Mouse (Mus musculus): ENCODE data around the gene Rab13. TPM values are rescaled to one million over a fixed set of nuclear protein-coding genes. Genes with fewer than 3 reads are reported as not detected.

The Rab13 gene
- total RNA-seq (2023): 0.72 to 0.92 TPM in 2 of 4 replicates, not detected in the others

DNA sequence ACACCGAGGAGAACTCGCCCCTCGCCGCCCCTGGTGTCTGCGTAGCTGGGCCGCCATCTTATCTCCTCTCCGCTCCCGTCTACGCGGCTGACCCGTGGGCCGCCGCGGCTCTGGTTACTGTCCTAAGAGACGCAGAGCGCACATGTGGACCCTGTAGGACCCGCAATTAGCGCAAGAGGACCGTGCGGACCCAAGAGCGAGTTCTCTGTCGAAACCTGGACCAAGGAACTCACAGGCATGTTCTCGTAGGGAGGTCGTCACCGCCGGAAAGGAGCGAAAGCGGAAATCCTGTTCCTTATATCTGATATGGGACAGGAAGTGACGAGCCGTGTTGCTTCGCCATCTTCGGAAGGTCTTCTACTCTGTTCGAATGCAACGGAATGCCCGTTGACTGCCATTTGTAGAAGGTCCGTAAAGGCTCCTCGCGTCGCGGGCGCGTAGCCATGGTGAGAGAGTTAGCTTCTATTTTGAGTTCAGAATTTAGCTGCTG, at the start of gene Rab13, which contains the start of gene Rps27:
TSS of gene Rab13 (plus strand) at position 319 of the 490 bp plus-strand sequence.
TSS of gene Rps27 (minus strand) at position 275 of the 490 bp plus-strand sequence.

DNA sequence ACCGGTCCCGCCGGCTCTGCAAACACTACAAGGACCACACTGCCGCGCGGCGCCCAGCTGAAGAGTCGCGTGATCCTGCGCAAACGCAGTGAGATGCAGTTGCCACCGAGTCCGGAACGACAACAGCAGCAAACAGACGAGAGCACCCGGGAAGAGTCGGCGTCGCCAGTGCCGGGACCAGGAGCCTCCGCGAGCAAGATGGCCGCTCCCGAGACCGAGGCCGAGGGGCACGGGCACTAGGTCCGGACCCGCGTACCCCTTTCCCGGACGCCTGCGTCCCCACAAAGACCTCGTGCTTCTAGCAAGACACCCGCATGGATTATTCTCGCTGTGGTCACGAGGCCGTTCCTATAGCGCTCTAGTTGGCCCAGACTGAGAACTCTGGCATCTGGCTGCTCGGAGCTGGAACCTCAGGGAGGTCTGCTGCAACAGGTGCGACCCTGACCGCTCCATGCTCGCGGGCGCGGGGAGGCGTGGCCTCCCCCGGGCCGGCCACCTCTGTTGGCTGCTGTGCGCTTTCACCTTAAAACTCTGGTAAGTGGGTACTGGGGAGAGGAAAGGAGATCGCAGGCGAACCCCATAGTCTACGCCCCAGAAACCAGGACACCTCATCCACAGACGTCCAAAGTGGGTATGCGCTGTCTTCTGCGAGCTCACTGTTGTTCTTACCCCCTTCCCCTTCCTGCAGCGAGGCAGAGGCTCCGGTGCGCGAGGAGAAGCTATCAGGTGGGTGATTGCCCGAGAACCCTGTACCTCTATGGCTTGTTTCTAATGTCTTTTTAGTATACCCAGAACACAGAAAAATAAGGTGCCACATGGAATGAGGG, 18.2 kb downstream of the Rab13 start, which contains the start of gene Jtb:
TSS of gene Jtb (plus strand) at position 91 of the 827 bp plus-strand sequence.

DNA sequence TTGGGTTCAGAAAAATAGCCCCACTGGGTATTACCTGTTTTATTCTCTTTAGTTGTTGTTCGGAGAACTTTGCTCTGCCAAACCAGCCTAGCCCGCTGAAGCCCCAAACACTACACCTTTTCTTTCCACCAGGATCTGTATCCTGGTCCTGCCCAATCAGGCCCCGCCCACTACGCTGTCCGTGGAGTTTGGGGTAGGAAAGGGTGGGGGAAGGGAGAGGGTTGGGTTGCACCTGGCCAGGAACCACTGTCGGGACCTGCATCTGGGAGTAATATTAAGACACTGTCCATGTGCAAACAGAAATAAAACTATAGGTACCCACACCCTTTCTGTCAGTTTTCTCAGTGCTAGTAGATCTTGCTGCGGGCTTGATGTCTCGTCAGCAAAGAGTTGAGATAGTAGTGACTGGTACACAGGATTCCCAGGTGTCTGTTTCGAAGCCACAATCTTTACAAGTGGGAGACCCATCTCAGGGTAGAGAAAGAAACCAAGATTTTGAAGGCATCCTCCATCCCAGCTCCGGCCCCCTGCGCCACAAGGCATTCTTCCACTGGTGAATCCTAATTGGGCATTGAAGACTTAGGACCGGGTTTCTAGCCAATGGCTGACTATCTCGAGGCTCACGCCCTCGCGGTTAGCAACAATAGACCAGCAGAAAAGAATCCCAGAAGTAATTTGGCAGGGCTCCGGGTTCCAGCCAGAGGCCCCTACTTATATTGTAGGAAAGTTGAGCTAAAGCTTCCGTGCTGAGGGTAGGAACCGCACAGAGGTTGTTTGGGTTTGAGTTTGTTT, 29.7 kb downstream of the Rab13 start, which contains the start of gene Creb3l4:
TSS of gene Creb3l4 (minus strand) at position 529 of the 792 bp plus-strand sequence.

DNA sequence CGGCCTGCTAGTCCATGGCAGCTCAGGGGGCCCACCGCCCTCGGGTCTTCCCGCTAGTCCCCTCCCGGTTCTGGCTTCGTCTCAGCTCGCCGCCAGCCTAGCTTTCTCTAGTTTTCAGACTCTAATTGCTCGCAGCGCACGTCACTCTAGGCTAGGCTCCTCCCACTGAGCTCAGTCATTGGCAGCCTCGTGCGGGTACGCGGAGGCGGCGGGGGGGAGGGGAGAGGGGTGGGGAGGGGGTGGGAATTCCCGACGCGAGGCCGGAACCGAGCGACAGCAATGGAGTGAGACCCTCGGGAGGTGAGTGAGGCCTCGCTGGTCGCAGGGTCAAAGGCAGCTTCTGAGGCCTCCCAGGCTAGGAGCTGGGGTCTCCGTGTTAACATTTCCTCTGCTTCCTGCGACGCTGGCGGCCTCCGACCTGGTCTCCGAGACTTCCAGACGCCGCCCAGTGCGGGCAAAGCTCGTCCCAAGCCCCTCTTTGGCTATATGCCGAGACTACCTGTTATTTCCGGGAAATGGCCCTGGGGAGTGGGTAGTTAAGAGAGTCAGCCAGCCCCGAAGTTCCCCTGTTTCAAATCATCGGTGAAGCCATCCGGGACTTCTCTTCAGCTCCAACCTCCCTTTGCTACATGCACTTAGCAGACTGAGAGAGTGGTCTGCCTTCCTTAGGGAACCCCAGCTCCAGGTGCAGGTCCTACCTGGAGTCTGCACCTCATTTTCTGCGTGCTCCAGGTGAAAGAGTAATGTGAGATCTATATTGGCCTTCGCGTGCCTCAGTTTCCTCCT, 34.7 kb downstream of the Rab13 start, which contains the start of gene Slc39a1:
TSS of gene Slc39a1 (plus strand) at position 213 of the 786 bp plus-strand sequence.

GRCm38 (mm10) chr3:90253653-90254418, 40.3 kb downstream of the Rab13 start, which contains the start of gene Crtc2:
TSS of gene Crtc2 (plus strand) at chr3:90254163.

DNA sequence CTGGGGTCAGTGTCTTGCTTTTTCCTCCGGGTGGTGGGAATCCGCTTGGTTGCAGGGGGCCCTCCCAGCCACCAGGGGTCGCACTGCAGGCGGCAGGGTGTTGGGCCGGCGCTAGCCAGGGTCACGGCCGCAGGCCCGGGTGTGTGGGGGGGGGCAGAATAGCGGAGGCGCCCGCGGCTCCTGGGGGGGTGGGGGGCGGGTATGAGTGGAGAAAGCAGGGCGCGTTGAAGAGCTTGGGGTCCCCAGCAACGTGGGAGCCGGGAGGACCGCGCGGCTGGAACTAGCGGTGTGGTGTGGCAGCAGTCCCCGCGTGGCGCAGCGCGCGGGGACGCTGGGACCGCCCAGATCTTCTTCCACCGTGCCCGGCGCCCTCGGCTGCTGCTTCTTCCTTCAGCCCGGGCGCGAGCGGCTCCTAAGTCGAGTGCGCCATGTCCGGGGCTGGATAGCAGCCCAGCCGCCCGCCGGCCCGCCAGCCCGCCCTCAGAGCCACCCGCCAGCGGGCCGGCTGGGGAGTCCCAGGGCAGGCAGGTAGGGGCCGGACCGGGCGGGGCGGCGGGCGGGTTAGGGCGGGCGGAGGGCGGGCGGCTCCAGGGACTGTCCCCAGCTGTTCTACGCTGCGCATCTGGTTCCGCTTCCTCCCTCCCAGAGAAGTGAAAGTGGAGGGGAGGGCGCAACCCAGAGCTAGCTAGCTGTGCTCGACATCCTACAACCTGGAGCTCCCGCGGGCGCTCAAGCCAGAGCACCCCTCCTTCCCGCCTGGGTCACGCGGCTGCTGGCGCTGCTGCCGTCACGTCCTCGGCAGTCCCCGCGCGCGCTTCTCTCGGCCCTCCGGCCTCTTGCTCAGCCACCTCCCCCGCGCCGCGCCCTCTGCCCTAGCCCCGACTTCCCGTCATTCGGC, 51.8 kb downstream of the Rab13 start, which contains the start of gene Dennd4b:
TSS of gene Dennd4b (plus strand) at position 152 of the 898 bp plus-strand sequence.

Other genes starting within 250 kb of the Rab13 start
- 62.2 to 73.9 TPM (median 67.9 TPM) in 4 replicates for gene Hax1, start 214.9 kb upstream of the Rab13 start, total RNA-seq (2023)
- gene 4933434E20Rik, start 162.1 kb upstream of the Rab13 start, total RNA-seq (2023): 107 to 116 TPM (median 114 TPM) in 4 replicates
- 331 to 385 TPM (median 358 TPM) in 4 replicates for gene Ubap2l, start 161.1 kb upstream of the Rab13 start, total RNA-seq (2023)
- 545 to 588 TPM (median 552 TPM) in 4 replicates for gene Tpm3, start 141.0 kb upstream of the Rab13 start, total RNA-seq (2023)
- 1.7 to 2.5 TPM (median 1.9 TPM) in 4 replicates for gene Nup210l, start 109.6 kb upstream of the Rab13 start, total RNA-seq (2023)
- gene Rps27, start within 50 bp of the Rab13 start, total RNA-seq (2023): 9,520 to 10,422 TPM (median 10,240 TPM) in 4 replicates
- 83.4 to 92.8 TPM (median 90.6 TPM) in 4 replicates for gene Jtb, start 17.9 kb downstream of the Rab13 start, total RNA-seq (2023)
- not detected in 4 replicates for gene Creb3l4, start 29.8 kb downstream of the Rab13 start, total RNA-seq (2023)
- gene Slc39a1, start 34.5 kb downstream of the Rab13 start, total RNA-seq (2023): 25.9 to 33.1 TPM (median 28.9 TPM) in 4 replicates
- gene Crtc2, start 40.5 kb downstream of the Rab13 start, total RNA-seq (2023): 187 to 216 TPM (median 200 TPM) in 4 replicates
- gene Dennd4b, start 51.5 kb downstream of the Rab13 start, total RNA-seq (2023): 174 to 184 TPM (median 178 TPM) in 4 replicates
- gene Gatad2b, start 79.5 kb downstream of the Rab13 start, total RNA-seq (2023): 124 to 137 TPM (median 130 TPM) in 4 replicates
- 0.91 to 1.4 TPM (median 1.1 TPM) in 4 replicates for gene Slc27a3, start 176.2 kb downstream of the Rab13 start, total RNA-seq (2023)
- gene Ints3, start 219.9 kb downstream of the Rab13 start, total RNA-seq (2023): 50.2 to 54.0 TPM (median 52.5 TPM) in 4 replicates